Mouse (Mus musculus): ENCODE measurements around the gene Tusc2. TPM values are rescaled to one million over a fixed set of nuclear protein-coding genes. Genes with fewer than 3 reads are reported as not detected.

The Tusc2 gene
- polyA plus RNA-seq, 1 experiment: 25.0 TPM

- TF ChIP-seq SRF (IDR thresholded peaks at IDR 0.05; ENCODE audit: control insufficient read depth, insufficient read length, low read depth): no peak
- TF ChIP-seq TCF12 (IDR thresholded peaks at IDR 0.05; ENCODE audit: insufficient read depth, poor library complexity, severe bottlenecking): no peak
- TF ChIP-seq E2F4 (IDR thresholded peaks at IDR 0.05; ENCODE audit: insufficient read depth): no peak
- no peak for TF ChIP-seq MAX (IDR thresholded peaks at IDR 0.05; ENCODE audit: low read depth)
- no peak for TF ChIP-seq POLR2A (IDR thresholded peaks at IDR 0.05; ENCODE audit: insufficient read length, low read depth)
- TF ChIP-seq USF1 (IDR thresholded peaks at IDR 0.05; ENCODE audit: low read depth): no peak
- TF ChIP-seq REST (IDR thresholded peaks at IDR 0.05; ENCODE audit: insufficient read depth, insufficient read length): no peak
- TF ChIP-seq CEBPB (IDR thresholded peaks at IDR 0.05; ENCODE audit: insufficient read depth, poor library complexity, severe bottlenecking): no peak
- no peak for TF ChIP-seq MYOG (IDR thresholded peaks at IDR 0.05; ENCODE audit: control insufficient read depth in 1 of 3, insufficient read depth in 1 of 3, insufficient read length in 2 of 3, low read depth in 2 of 3)
- TF ChIP-seq POLR2AphosphoS2 (IDR thresholded peaks at IDR 0.05; ENCODE audit: insufficient read length, low read depth): no peak
- no peak for TF ChIP-seq MYOD1 (IDR thresholded peaks at IDR 0.05; ENCODE audit: control insufficient read depth in 1 of 3, insufficient read length in 2 of 3, low read depth in 2 of 3)
- no peak for TF ChIP-seq TCF3 (IDR thresholded peaks at IDR 0.05; ENCODE audit: insufficient read length, low read depth)
- H3K27me3 ChIP-seq (ENCODE audit: control insufficient read depth, insufficient read depth, insufficient read length): no peaks in the 10 kb centered on the region
- peak overlapping the region; percentile 76 for H3K4me3 ChIP-seq
- peaks cover 10% of the 10 kb centered on the region for H3K36me3 ChIP-seq (ENCODE audit: control insufficient read depth, insufficient read depth)
- H3ac ChIP-seq (ENCODE audit: control insufficient read depth, insufficient read length): no peak overlapping the region
- no peaks in the 10 kb centered on the region for H3K79me2 ChIP-seq (ENCODE audit: control insufficient read depth, insufficient read depth)
- H3K4me2 ChIP-seq (ENCODE audit: low read depth): no peak overlapping the region
These were observed 19.8 kb upstream of the Tusc2 start for GRCm38 (mm10) chr9:107543299-107543698.

DNA sequence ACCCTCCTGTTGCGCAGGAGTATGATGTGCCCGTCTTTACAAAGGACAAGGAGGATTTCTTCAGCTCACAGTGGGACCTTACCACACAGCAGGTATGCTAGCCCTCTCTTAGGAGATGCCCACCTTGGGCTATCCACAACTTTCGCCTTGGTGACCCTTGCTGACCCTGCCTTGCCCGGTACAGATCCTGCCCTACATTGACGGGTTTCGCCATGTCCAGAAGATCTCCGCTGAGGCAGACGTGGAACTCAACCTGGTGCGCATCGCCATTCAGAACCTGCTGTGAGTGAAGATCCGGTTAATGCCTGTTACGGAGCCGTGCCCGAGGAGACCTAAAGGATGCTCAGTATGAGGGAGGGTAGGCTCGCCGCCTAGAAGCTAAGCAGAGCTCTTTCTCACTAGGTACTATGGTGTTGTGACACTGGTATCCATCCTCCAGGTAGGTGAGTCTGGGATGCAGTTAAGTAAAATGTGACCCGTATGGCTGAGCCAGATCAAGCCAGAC lies 18.8 kb upstream of the Tusc2 start:
- H3ac ChIP-seq (ENCODE audit: control insufficient read depth, insufficient read length): no peak overlapping the region
- peaks cover under 1% of the 10 kb centered on the region for H3K36me3 ChIP-seq (ENCODE audit: control insufficient read depth, insufficient read depth)
- no peak for TF ChIP-seq MYOD1 (IDR thresholded peaks at IDR 0.05; ENCODE audit: control insufficient read depth in 1 of 3, insufficient read length in 2 of 3, low read depth in 2 of 3)
- no peak overlapping the region for H3K4me2 ChIP-seq (ENCODE audit: low read depth)
- H3K4me3 ChIP-seq: no peak overlapping the region
- H3K27me3 ChIP-seq (ENCODE audit: control insufficient read depth, insufficient read depth, insufficient read length): no peaks in the 10 kb centered on the region
- no peaks in the 10 kb centered on the region for H3K79me2 ChIP-seq (ENCODE audit: control insufficient read depth, insufficient read depth)

GRCm38 (mm10) chr9:107544729-107545128 lies 18.3 kb upstream of the Tusc2 start:
- no peaks in the 10 kb centered on the region for H3K79me2 ChIP-seq (ENCODE audit: control insufficient read depth, insufficient read depth)
- no peaks in the 10 kb centered on the region for H3K27me3 ChIP-seq (ENCODE audit: control insufficient read depth, insufficient read depth, insufficient read length)
- no peak overlapping the region for H3K4me3 ChIP-seq
- H3K36me3 ChIP-seq (ENCODE audit: control insufficient read depth, insufficient read depth): no peaks in the 10 kb centered on the region
- H3K4me2 ChIP-seq (ENCODE audit: low read depth): no peak overlapping the region
- TF ChIP-seq MYOG (IDR thresholded peaks at IDR 0.05; ENCODE audit: control insufficient read depth in 1 of 3, insufficient read depth in 1 of 3, insufficient read length in 2 of 3, low read depth in 2 of 3): no peak
- TF ChIP-seq TCF3 (IDR thresholded peaks at IDR 0.05; ENCODE audit: insufficient read length, low read depth): no peak
- TF ChIP-seq MYOD1 (IDR thresholded peaks at IDR 0.05; ENCODE audit: control insufficient read depth in 1 of 3, insufficient read length in 2 of 3, low read depth in 2 of 3): no peak
- TF ChIP-seq E2F4 (IDR thresholded peaks at IDR 0.05; ENCODE audit: insufficient read depth): no peak
- no peak for TF ChIP-seq POLR2AphosphoS2 (IDR thresholded peaks at IDR 0.05; ENCODE audit: insufficient read length, low read depth)
- TF ChIP-seq USF1 (IDR thresholded peaks at IDR 0.05; ENCODE audit: low read depth): no peak
- no peak overlapping the region for H3ac ChIP-seq (ENCODE audit: control insufficient read depth, insufficient read length)

GRCm38 (mm10) chr9:107545199-107545598 lies 17.9 kb upstream of the Tusc2 start:
- H3K36me3 ChIP-seq (ENCODE audit: control insufficient read depth, insufficient read depth): no peaks in the 10 kb centered on the region
- H3ac ChIP-seq (ENCODE audit: control insufficient read depth, insufficient read length): no peak overlapping the region
- H3K79me2 ChIP-seq (ENCODE audit: control insufficient read depth, insufficient read depth): no peaks in the 10 kb centered on the region
- H3K4me3 ChIP-seq: no peak overlapping the region
- no peak for TF ChIP-seq POLR2AphosphoS2 (IDR thresholded peaks at IDR 0.05; ENCODE audit: insufficient read length, low read depth)
- no peak for TF ChIP-seq MYOD1 (IDR thresholded peaks at IDR 0.05; ENCODE audit: control insufficient read depth in 1 of 3, insufficient read length in 2 of 3, low read depth in 2 of 3)
- no peak for TF ChIP-seq TCF12 (IDR thresholded peaks at IDR 0.05; ENCODE audit: insufficient read depth, poor library complexity, severe bottlenecking)
- no peak for TF ChIP-seq MAX (IDR thresholded peaks at IDR 0.05; ENCODE audit: low read depth)
- TF ChIP-seq REST (IDR thresholded peaks at IDR 0.05; ENCODE audit: insufficient read depth, insufficient read length): no peak
- no peak for TF ChIP-seq USF1 (IDR thresholded peaks at IDR 0.05; ENCODE audit: low read depth)
- no peak for TF ChIP-seq TCF3 (IDR thresholded peaks at IDR 0.05; ENCODE audit: insufficient read length, low read depth)
- no peak for TF ChIP-seq MYOG (IDR thresholded peaks at IDR 0.05; ENCODE audit: control insufficient read depth in 1 of 3, insufficient read depth in 1 of 3, insufficient read length in 2 of 3, low read depth in 2 of 3)
- no peak for TF ChIP-seq CEBPB (IDR thresholded peaks at IDR 0.05; ENCODE audit: insufficient read depth, poor library complexity, severe bottlenecking)
- TF ChIP-seq POLR2A (IDR thresholded peaks at IDR 0.05; ENCODE audit: insufficient read length, low read depth): no peak
- TF ChIP-seq E2F4 (IDR thresholded peaks at IDR 0.05; ENCODE audit: insufficient read depth): no peak
- TF ChIP-seq SRF (IDR thresholded peaks at IDR 0.05; ENCODE audit: control insufficient read depth, insufficient read length, low read depth): no peak
- H3K4me2 ChIP-seq (ENCODE audit: low read depth): no peak overlapping the region
- no peaks in the 10 kb centered on the region for H3K27me3 ChIP-seq (ENCODE audit: control insufficient read depth, insufficient read depth, insufficient read length)

- TF ChIP-seq TCF3 (IDR thresholded peaks at IDR 0.05; ENCODE audit: insufficient read length, low read depth) (no peak), POLR2AphosphoS2 (IDR thresholded peaks at IDR 0.05; ENCODE audit: insufficient read length, low read depth) (no peak), MAX (IDR thresholded peaks at IDR 0.05; ENCODE audit: low read depth) (no peak), CEBPB (IDR thresholded peaks at IDR 0.05; ENCODE audit: insufficient read depth, poor library complexity, severe bottlenecking) (no peak), SRF (IDR thresholded peaks at IDR 0.05; ENCODE audit: control insufficient read depth, insufficient read length, low read depth) (no peak), REST (IDR thresholded peaks at IDR 0.05; ENCODE audit: insufficient read depth, insufficient read length) (no peak), POLR2A (IDR thresholded peaks at IDR 0.05; ENCODE audit: insufficient read length, low read depth) (no peak), MYOG (IDR thresholded peaks at IDR 0.05; ENCODE audit: control insufficient read depth in 1 of 3, insufficient read depth in 1 of 3, insufficient read length in 2 of 3, low read depth in 2 of 3) (no peak), TCF12 (IDR thresholded peaks at IDR 0.05; ENCODE audit: insufficient read depth, poor library complexity, severe bottlenecking) (no peak)
- Histone ChIP-seq H3K36me3 (ENCODE audit: control insufficient read depth, insufficient read depth) (no peaks in the 10 kb centered on the region), H3K4me3 (no peak overlapping the region), H3K4me2 (ENCODE audit: low read depth) (no peak overlapping the region), H3K79me2 (ENCODE audit: control insufficient read depth, insufficient read depth) (no peaks in the 10 kb centered on the region), H3ac (ENCODE audit: control insufficient read depth, insufficient read length) (no peak overlapping the region), H3K27me3 (ENCODE audit: control insufficient read depth, insufficient read depth, insufficient read length) (no peaks in the 10 kb centered on the region)
These were observed 17.5 kb upstream of the Tusc2 start for GRCm38 (mm10) chr9:107545602-107546001.
